Mouse (Mus musculus) c-Kit-negative CD71-positive TER-119-positive erythroid progenitor cells, embryonic 14.5 days (primary cell): Measurements from ENCODE around the gene Zdhhc12.
A peak's percentile ranks its signal among the peaks of the same experiment; 100 is the strongest.
"Not testable (repeated sequence)": the region's sequence is repeated elsewhere in the genome, so short reads cannot be mapped to it uniquely, and the experiment has no call there.

Source experiments
- DNase-seq: peaks from one replicate; pipeline ENCODE4 v3.0.0-alpha.2; 2013; ENCODE audit warnings: low read depth, low spot score

Gene Zdhhc12

GRCm38 (mm10) chr2:30064298-30064697 is 29.1 kb downstream of the Zdhhc12 start:
- DNase-seq: no peak

GRCm38 (mm10) chr2:30063791-30064190 is 29.7 kb downstream of the Zdhhc12 start:
- DNase-seq: no peak

- DNase-seq: no peak
These were observed 30.2 kb downstream of the Zdhhc12 start for GRCm38 (mm10) chr2:30063235-30063634.

GRCm38 (mm10) chr2:30062249-30063093 is 31.0 kb downstream of the Zdhhc12 start:
- DNase-seq: peak; percentile 56

GRCm38 (mm10) chr2:30061215-30062166 is 32.0 kb downstream of the Zdhhc12 start:
- no peak for DNase-seq

- DNase-seq: no peak
These were observed 35.0 kb downstream of the Zdhhc12 start for GRCm38 (mm10) chr2:30058418-30058817.

- DNase-seq: no peak
These were observed 36.1 kb downstream of the Zdhhc12 start, which contains the start of gene Set for GRCm38 (mm10) chr2:30057223-30057904. Set (plus strand) TSS chr2:30057378.

GRCm38 (mm10) chr2:30056736-30057135 is 36.7 kb downstream of the Zdhhc12 start:
- no peak for DNase-seq

GRCm38 (mm10) chr2:30055310-30055709 is 38.1 kb downstream of the Zdhhc12 start:
- DNase-seq: not testable (repeated sequence)

- DNase-seq: no peak
These were observed 41.3 kb downstream of the Zdhhc12 start for GRCm38 (mm10) chr2:30051992-30052761.

GRCm38 (mm10) chr2:30049831-30050230 is 43.6 kb downstream of the Zdhhc12 start:
- DNase-seq: no peak

- peak; percentile 94 for DNase-seq
These were observed 44.6 kb downstream of the Zdhhc12 start, which contains the start of gene Wdr34 for GRCm38 (mm10) chr2:30048699-30049388. Wdr34 (minus strand) TSS chr2:30048881.

GRCm38 (mm10) chr2:30048101-30048501 is 45.3 kb downstream of the Zdhhc12 start:
- DNase-seq: no peak

- DNase-seq: no peak
These were observed 46.3 kb downstream of the Zdhhc12 start for GRCm38 (mm10) chr2:30047127-30047526.

GRCm38 (mm10) chr2:30044550-30044949 is 48.9 kb downstream of the Zdhhc12 start:
- DNase-seq: no peak

GRCm38 (mm10) chr2:30042445-30042844 is 51.0 kb downstream of the Zdhhc12 start:
- peak; percentile 47 for DNase-seq
